Mouse (Mus musculus) cortical plate, adult 2 months (tissue): Measurements from ENCODE around the gene Cux2.

ENCODE experiments used
- CTCF ChIP-seq: fragments of 200-500 bp; IDR thresholded peaks from 2 replicates; pipeline ENCODE4 v1.5.1; 2011; ENCODE audit warnings: mild to moderate bottlenecking, control low read depth, low read length; ENCODE audit not compliant: insufficient read depth; ENCODE audit errors: extremely low read depth
- POLR2A ChIP-seq: fragments of 200-500 bp; IDR thresholded peaks from 2 replicates; pipeline ENCODE4 v1.6.1; 2011; ENCODE audit warnings: mild to moderate bottlenecking, low read length, control low read depth; ENCODE audit not compliant: insufficient read depth; ENCODE audit errors: extremely low read depth

- TF ChIP-seq CTCF: no peak
- TF ChIP-seq POLR2A: no peak
Measured at GRCm38 (mm10) chr5:121889819-121890362, 160.0 kb downstream of the Cux2 start.
